Mouse (Mus musculus): ENCODE results near the gene Npw.

DNA sequence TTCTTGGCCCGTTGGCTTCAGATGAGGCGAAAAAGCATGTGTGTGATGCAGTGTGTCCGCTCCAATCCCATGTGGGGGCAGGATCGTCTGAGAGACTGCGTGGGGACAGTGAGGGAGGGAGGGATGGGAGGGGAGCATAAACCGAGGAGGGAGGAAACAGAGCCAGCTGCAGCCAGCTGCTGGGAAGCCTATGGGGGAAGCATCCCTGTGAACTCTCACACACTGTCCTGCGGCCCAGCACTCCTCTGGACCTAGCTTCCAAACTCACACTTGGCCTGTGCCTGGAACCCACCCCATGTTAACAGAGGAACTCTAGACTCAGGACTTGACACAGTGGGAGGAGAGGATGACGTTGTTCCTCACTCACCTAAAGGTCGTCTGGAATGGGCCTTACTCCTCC, 19.4 kb downstream of the Npw start:
- TF ChIP-seq CTCF (IDR thresholded peaks at IDR 0.05; ENCODE audit: borderline replicate concordance, insufficient read depth, low read depth, low read length) (no peak), POLR2A (IDR thresholded peaks at IDR 0.05; ENCODE audit: borderline replicate concordance, insufficient read depth, low read length) (no peak)

All from cerebellum, adult 2 months (tissue).